Mouse (Mus musculus) spleen, embryonic (tissue): ENCODE measurements around the gene Gps1.
"Not testable (repeated sequence)": the region's sequence is repeated elsewhere in the genome, so short reads cannot be mapped to it uniquely, and the experiment has no call there.

Source experiments
- CTCF ChIA-PET: fragments of 350-600 bp; sonication (Branson Sonifier 250); formaldehyde crosslinking; loops from one replicate; lab custom pipeline; 2022; lab: Charles Lee

Gps1 gene

DNA sequence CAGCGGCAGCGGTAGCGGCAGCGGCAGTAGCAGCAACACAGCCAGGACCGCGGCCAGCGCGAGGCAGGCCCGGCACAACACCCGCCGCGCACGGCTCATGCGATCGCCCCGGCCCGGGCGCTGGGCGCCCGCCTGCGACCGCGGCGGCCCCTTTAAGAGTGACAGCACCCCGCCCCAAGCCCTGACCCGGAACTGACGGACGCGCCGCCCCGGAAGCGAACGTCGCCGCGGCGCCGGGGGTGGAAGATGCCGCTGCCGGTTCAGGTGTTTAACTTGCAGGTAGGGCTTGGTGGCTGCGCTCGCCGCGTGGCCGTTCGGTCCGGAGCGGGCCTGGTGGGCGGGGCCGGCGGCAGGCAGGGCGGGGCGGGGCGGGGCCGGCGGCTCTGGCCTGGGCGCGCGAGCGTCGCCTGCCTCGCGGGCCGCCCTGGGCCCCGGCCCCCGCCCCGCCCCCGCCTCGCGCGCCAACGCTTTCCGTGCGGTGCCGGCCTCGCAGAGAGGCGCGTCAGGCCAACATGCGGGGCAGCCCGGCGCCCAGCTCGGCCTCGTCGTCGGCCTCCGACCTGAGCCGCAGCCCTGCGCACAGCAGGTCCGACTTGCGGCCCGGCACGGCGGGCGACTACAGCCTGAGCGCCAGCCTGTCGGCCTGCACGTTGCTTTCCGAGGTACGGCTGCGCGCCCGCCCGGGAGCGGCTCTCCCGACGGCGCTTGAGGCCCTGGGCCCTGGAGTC lies at the start of gene Gps1, which contains the start of gene Rfng:
TSS of gene Gps1 (plus strand) at position 209 of the 728 bp plus-strand sequence.
TSS of gene Rfng (minus strand) at position 144 of the 728 bp plus-strand sequence.
- CTCF ChIA-PET: interaction anchor here (0.5 kb wide), 1 partner anchor 13 kb away, joined by 4 read pairs; no protein-coding TSS in a partner anchor

DNA sequence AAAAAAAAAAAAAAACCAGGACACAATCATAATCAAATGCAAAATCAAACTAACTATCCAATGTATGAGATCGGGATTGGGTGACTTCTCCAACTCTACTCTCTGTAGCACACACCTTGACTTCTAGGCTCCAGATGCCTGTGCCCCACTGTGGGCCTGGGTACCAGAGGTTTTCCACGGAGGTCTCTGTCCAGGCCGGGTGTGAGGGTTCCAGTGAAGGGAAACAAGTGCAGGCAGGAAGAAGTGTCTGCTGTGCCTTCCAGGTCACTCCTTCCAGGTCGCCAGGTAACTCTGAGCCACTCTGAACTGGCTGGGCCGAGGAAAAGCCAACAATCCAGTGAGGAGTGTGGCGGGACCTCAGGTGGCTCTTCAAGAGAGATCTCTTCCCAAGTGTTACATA lies 47.6 kb upstream of the Gps1 start:
- CTCF ChIA-PET: no interaction called here

DNA sequence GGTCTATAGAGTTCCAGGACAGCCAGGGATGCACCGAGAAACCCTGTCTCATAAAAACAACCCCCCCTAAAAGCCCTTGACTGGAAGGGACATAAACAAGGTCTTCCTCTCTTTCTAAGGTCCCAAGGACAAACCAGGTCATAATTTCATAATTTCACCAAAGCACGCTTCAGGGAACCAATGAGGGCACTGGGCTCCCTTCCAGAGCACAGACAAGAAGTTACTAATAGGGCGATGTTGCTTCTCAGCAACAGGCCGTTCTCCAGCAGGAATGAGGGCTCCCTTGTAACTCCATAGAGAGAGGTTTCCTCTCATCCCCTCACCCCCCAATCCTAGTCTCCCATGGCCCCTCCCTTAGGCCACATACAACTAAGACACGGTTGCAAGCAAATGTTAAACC lies 43.1 kb upstream of the Gps1 start:
- CTCF ChIA-PET: no interaction called here

DNA sequence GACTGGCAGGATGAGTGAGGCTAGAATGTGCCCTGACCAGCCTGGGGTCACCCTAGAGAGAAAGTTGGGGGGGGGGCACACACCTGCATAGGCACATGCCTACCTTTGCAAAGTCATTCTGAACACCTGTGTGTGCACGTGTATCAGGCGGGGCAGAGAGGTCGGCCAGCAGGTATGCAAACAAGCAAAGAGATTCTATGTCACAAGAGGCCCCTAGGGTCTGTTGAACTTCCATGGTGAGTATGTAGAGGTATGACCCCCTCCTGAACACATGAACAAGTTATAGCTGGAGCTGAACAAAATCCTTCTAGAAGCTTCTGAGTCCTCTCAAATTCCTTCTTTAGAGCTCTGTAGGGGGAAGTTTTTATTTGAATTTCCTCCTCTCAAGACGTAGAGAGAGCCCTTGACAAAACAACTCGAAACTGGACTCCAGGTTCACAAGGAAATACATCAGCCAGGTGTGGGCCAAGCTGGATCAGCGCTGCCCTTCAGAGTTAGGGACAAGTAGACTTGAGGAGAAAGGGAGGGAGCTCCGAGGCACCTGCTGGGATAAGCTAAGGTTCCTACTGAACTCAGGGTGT lies 39.9 kb upstream of the Gps1 start:
- CTCF ChIA-PET: no interaction called here

DNA sequence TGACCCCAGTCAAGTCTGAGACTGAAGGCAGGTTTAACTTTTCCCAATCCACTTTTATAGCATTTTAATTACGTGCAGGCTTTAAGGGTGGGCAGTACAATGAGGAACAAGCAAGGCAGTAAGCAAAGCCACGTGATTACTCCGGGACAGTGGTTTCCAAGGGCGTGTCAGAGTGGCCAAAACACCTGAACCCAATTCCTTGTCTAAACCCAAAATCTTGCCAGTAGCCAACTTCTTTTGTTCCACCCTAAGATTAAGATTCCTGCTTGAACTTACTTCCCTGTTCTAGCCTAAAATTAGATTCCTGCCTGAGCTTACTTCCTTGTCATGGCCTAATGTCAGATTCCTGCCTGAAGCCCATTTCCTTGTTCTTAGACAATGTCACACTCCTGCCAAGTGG lies 36.1 kb upstream of the Gps1 start:
- CTCF ChIA-PET: no interaction called here

DNA sequence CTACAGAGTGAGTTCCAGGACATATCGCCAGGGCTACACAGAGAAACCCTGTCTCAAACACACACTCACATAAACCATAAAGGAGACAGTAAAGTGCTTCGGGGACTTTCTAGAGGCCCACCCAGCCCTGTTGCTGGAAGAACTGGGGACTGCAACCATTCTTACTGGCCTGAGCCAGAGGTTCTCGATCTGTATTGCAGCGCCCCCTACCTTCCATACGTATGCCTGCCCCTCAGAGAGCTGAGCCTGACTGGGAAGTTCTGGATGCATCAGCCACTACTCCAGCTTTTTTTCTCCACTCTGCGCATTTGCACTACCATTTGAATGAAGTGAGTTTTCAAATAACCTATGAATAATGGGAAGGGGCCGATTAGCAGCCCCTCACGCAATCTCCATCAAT lies 34.6 kb upstream of the Gps1 start:
- CTCF ChIA-PET: interaction anchor here (0.5 to 0.7 kb wide), 2 partner anchors 28 to 438 kb away, joined by 4 to 5 read pairs; partner anchors contain the start of gene Rac3

DNA sequence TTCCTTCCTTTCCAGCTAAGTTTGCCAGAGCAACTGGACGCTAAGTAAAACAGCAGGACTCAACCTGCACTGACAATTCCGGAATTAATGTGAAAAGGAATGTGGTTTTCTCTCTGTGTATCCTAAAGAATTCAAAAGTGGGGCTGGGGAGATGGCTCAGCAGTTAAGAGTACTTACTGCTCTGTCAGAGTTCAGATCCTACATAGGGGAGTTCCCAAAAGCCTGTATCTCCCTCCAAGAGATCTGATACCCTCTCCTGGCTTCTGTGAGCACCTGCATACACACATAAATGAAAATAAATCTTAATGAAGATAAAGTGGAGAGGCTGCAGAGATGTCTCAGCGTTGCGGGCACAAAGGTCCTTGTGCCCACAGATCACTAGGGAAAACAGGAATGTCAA lies 32.5 kb upstream of the Gps1 start:
- CTCF ChIA-PET: interaction anchor here (1.7 kb wide), 1 partner anchor 31 kb away, joined by 8 read pairs; no protein-coding TSS in a partner anchor

DNA sequence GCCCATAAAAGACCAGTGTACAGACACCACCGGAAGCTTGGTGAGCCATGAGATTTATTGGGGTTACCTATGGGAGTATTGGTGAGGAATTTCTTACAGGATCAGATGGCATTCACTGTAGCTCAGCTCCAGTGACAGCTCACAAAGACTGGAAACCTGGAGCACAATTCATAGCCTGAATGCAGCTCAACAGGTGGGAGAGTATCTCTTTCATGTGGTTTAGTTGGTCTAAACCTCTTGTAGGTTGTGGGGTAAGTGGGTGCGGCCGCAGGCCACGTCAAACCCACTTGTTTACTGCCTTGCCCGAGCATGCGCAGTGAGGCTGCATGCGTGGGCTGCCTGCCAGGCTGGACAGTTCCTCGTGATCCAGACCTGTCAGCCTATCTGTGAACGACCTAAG lies 23.8 kb upstream of the Gps1 start:
- CTCF ChIA-PET: no interaction called here

DNA sequence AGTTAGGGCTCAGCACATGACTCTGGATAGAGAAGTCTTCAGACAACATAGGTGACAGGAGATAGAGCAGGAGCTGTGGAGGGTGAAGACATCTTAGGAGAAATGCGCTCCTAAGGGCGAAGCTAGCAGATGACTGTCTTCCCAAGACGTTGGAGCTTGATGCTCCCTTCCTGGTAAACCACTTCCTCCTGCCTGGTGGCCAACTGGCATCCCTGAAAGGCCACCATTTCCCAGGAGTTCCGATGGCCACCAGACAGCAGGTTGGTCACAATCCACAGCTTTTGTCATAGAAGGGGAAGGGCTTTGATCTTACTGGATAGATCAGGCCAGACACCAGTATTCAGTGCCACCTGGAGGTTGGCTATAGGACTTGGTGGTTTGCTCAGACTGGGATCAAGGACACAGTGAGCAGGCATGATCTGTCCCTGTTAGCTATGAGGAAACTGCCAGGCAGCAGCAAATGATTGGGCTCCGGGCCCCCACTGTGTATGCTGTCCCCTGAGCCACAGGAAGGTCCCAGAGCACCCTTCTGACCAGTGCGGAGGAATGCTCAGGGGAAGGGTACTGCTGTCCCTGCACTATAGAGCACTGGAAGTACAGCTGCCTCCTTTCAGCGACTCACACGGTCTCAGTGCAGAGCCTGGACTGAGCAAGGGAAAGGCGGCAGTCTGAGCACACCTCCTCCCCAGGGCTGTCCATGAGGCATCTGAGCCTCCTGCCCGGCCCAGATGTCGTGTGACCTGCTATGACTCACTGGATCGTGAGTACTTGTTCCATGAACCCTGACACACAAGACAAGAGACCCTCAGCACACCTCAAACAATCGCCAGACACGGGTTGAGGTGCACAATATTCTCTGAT lies 22.0 kb upstream of the Gps1 start:
- CTCF ChIA-PET: no interaction called here

DNA sequence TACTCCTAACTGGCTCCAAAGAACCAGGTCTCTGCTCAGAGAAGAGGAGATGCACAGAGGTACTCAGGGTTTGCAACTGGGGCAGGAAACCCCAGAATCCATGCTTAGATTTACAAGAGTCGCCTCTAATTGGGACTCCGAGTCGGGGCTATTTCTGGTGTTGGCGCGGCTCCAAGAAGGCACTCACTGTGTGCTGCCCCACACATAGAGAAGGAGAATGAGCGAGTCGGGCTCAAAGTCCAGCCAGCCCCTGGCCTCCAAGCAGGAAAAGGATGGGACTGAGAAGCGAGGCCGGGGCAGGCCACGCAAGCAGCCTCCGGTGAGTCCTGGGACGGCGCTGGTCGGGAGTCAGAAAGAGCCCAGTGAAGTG lies 21.4 kb upstream of the Gps1 start, which contains the start of gene Hmga1b:
TSS of gene Hmga1b (plus strand) at position 123 of the 370 bp plus-strand sequence.
- CTCF ChIA-PET: not testable (repeated sequence)

DNA sequence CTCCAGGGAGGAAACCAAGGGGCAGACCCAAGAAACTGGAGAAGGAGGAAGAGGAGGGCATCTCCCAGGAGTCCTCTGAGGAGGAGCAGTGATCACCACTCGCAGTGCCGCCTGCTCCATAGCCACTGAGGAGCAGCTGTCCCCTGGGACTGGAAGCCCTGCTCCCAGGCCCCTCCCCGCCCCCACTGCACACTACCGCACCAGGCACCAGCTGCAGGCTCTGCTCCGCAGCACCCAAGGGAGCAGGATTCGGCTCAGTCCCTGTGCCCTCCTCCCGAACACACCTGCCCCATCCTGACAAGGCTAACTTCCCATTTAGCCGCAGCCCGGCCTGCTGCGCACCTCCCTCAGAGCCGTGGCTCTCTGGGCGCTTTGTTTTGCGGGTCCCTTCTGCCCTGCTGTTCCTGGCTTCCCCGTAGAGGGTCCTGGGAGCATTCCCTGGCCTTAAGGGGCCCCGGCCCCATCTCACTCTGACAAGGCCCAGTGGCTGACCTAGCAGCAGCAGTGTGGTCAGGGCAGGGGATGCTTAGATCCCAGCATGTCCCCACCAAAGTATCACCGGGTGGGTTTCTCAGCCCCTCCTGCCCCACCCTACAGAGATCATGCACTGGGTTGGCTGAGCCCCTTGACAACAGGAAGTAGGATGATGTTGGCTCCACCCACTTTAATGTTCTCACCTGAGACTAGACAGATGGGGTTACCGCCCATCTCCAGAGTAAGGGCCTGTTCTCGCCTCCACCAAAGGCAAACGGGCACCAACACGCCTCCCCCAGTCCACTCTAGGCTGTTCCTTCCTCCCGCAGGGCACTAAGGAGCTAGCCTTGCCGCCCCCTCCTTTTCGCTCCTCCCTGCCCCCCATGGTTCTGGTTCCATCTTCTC lies 20.7 kb upstream of the Gps1 start:
- CTCF ChIA-PET: not testable (repeated sequence)

DNA sequence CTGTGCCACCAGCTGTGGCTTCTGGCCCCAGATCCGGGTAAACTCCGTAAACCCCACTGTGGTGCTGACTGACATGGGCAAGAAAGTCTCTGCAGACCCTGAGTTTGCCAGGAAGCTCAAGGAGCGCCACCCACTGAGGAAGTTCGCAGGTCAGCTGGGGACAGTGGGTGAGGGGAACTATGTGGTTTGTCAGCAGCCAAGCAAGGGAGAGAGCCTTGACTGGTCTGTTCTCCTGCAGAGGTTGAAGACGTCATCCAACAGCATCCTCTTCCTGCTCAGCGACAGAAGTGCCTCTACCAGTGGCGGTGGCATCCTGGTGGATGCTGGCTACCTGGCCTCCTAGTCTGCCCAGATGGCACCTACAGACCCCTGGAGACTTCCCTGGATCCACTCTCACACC lies 17.0 kb upstream of the Gps1 start:
- CTCF ChIA-PET: not testable (repeated sequence)

DNA sequence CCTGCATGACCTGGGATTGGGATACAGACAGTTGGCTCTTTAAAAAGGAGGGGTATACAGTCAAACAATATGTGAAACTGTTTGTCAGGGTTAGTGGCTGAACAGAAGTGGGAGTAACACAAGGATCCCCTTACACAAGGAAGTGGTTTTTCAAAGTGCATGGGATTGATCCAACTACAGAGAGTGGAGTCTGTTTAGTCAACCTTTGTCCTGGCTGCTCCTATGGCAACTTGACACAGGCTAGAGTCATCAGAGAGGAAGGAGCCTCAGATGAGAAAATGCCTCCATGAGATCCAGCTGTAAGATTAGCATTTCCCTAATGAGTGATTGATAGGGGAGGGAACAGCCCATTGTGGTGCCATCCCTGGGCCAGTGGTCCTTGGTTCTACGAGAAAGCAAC lies 15.9 kb upstream of the Gps1 start:
- CTCF ChIA-PET: no interaction called here

DNA sequence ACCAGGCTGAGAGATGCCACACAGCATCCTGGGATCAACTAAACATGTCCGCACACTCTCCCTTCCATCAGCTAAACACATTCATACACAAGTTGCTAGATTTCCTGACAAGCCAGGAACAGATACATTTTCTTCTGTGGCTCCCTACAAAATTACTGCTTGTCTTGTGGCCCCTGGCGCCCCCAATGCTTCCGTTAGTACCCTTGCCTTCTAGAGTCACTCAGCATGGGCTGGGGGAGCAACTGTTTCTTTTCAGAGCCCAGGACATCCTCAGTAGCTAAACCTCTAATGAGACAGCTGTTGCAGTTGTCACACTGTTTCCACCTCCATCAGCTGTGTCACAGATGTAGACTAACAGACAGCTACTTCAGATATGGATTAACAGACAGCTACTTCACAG lies 11.3 kb upstream of the Gps1 start:
- CTCF ChIA-PET: interaction anchor here (0.8 kb wide), 1 partner anchor 52 kb away, joined by 3 read pairs; no protein-coding TSS in a partner anchor

DNA sequence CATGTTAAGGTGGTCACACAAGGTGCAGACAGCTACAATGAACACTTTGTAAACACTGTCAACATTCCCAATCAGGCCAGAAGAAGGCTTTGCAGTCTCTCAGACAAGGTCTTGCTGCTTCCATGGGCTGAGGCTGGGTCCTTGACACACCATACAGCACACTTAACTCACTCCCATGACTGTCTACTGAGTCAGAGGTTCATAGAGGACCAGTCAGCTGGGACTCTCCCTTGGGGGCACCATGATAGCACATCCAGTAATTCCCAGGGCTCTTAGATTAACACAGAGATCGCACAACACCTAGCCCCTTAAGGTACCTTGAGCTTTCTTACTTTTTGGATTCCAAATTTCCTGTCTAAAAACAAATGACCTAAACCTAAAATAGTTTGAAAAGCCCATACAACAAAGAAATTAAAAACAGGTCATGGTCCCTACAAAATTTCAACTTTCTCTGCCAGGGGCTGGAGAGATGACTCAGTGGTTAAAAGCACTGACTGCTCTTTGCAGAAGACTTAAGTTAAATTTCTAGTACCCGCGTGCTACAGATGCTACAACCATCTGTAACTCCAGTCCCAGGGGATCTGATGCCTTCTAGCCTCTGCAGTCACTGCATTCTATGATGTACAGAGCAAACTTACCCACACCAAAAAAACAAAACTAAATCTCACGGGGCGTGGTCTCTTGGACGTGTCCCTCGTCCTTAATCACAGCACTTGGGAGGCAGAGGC lies 10.4 kb upstream of the Gps1 start:
- CTCF ChIA-PET: interaction anchor here (0.7 to 0.8 kb wide), 2 partner anchors 53 to 700 kb away, joined by 3 to 4 read pairs; no protein-coding TSS in a partner anchor

DNA sequence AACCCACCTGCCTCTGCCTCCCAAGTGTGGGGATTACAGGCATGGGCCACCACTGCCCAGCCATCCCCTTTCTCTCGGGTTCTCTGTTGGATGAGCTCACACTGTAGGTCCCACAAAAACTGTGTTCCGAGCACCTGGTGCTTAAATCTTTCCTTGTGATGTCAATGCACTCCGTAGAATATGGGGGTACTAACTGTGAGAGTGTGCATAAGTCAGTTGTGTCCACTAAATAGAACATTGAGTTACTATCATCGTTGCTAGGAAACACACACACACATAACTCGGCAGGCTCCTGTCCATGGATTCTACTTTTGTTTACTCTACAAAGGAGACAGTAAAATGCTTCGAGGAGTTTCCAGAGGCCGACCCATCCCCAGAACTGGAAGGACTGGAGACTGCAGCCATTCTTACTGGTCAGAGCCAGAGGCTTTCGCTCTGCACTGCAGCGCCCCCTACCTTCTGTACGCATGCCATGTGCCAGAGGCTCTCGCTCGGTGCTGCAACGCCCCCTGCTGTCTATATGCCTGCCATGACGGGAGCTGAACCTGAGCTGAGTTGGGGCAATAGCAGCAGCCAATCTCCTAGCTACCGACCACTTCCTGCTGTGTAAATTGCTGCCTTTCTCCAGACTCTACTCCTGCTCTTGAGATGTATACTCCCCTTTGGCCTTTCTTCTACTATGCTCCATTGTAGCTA lies 8.2 kb upstream of the Gps1 start:
- CTCF ChIA-PET: interaction anchor here (0.5 to 2.1 kb wide), 2 partner anchors 55 to 422 kb away, joined by 3 to 6 read pairs; partner anchors contain the start of gene Rac3

DNA sequence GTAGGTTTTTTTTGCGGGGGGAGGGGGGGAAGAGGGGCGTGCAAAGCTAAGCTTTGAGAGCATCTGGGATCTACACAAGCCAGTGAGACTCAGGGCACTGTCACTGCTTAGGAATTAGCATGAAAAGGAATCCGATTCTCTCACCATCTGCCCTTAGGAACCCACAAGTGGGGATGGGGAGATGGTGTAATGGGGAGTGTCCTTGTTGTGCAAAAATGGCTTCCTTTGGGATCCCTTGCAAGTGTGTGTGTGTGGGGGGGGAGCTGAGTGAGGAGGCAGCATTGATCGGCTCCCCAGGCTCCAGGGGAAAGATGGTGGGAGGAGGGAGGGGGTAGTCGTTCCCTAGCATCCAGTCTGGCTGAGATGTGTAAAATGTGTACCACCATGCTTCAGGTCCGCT lies 6.9 kb upstream of the Gps1 start:
- CTCF ChIA-PET: interaction anchor here (2.1 kb wide), 1 partner anchor 56 kb away, joined by 6 read pairs; the partner anchor contains the start of gene Rac3

DNA sequence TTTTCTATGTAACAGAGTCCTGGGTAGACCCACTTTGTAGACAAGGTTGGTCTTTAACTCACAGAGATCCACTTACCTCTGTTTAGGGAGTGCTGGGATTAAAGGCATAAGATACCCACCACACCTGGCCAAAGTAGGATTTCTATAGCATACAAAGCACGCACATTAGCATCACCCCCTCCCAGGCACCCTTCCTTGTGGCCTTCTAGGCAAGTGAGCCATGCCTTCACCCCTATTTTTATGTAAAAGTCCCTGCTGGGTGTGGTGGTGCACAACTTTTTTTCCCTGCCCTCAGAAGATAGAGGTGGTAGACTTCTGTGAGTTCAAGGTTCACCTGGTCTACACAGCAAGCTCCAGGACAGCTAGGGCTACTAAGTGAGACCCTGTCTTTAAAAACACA lies 4.2 kb upstream of the Gps1 start:
- CTCF ChIA-PET: no interaction called here

DNA sequence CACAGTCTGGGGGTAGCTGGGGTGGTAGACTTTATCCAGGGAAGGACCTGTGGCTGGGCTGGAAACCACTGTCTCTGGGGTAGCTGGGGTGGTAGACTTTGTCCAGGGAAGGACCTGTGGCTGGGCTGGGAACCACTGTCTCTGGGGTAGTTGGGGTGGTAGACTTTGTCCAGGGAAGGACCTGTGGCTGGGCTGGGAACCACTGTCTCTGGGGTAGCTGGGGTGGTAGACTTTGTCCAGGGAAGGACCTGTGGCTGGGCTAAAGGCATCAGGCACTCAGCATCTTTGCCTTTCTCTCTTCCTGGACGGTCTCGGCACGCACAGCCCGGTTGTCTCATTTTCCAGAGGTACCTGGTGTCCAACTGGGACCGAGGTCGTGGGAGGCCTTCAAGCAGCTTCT lies 2.7 kb upstream of the Gps1 start:
- CTCF ChIA-PET: not testable (repeated sequence)
